Mouse (Mus musculus) heart, adult 2 months (tissue): ENCODE results near the gene Zc3h15.

Experiments
- CTCF ChIP-seq: fragments of 200-600 bp; IDR thresholded peaks from 2 replicates; pipeline ENCODE4 v1.8.1; 2022; ENCODE audit warnings: antibody characterized with exemption, mild to moderate bottlenecking, moderate library complexity
- EP300 ChIP-seq: fragments of 200-500 bp; IDR thresholded peaks from 2 replicates; pipeline ENCODE4 v1.6.1; 2011; ENCODE audit warnings: low read depth, low read length, control low read depth; ENCODE audit not compliant: insufficient read depth
- POLR2A ChIP-seq: fragments of 200-500 bp; IDR thresholded peaks from 2 replicates; pipeline ENCODE4 v1.6.1; 2011; ENCODE audit warnings: mild to moderate bottlenecking, low read depth, low read length, control low read depth; ENCODE audit not compliant: insufficient read depth

DNA sequence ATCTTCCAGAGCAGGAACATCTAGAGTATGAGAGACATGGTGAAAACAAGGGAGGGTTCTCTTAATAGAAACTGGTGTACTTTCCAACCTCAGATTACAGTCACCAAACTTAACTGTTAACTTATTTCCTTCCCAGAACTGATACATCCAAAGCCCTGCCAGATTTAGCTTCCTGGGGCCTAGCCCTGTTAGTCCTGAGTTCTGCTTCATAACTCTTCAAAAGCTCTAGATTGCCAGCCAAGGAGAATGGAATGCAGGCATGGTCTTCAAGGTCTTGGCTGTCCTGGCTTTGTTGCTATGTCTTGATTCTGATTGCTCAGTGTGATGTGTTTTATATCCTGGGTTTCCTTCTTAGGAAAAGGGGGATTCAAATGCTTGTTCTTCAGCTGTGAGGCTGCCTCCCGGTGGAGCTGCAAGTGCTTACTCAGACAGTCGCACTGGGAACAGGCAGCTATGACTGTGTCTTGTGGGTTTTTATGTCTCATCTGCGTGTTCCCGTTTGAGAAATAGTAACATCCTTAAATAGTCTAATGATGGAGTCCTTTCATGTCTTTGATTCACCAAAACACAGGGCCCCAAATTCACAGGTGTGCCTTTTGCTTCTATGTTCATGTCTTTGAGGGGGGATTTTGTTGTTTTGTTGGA lies 32.1 kb downstream of the Zc3h15 start:
- TF ChIP-seq CTCF (no peak), EP300 (no peak), POLR2A (no peak)
